Mouse (Mus musculus): ENCODE results near the gene Wdr83.
"Not testable (repeated sequence)": the region's sequence is repeated elsewhere in the genome, so short reads cannot be mapped to it uniquely, and the experiment has no call there.

Wdr83 gene

DNA sequence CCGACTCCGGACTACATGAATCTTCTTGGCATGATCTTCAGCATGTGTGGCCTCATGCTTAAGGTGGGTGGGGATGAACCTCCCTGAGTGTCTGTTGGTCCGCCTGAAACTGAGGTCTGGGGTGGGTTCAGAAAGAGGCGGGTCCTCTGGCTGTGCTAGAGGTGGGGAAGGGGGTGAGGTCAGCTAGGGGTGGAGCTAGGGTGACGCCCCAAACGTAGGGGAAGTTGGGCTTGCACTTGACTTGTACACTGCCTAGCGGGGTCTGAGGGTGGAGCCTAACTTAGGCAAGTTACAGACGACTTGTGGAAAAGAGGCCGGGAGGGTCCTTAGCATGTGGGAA lies at the start of gene Wdr83:
Gene Wdr83, minus strand, starts transcription at position 91 of the 340 bp plus-strand sequence.
- DNase-seq (ENCODE audit: low read depth, low spot score) = peak; percentile 91

DNA sequence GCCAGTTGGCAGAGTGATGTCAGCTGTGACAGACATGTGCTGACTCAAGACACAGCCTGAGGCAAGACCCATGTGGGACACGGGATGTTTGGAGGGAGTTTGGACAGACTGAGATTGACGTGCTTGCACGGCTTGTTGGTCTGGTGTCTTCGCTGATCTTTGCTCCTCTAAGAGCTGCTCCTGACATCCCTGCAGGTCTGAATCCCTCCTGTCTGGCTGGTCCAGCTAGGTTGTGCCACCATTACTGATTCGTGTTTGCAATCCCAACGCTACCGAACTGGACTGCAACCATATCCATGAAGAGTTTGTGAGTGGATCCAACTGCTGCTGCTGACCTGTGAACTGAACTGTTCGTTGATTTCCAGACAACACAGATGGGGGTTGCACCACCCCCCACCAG lies 42.6 kb upstream of the Wdr83 start:
- no peak for DNase-seq (ENCODE audit: low read depth, low spot score)

DNA sequence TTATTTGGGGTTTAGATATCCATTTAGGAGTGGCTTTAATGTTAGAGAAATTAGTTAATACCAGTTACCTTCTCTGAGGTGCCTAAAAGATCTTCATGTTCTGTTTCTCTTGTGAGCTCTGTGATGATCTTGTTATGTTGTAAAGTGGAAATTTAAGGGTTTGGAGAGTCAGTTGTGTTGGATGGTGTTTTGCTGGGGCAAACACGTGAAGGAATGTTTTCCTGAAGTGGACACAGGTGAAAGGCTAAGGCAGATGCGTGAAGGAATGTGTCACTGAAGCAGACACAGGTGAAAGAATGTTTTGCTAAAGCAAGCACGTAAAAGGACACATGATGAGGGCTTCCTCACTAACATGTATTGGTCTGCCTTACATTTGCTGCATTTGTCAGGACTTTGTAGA lies 41.9 kb upstream of the Wdr83 start, which contains the start of gene Zfp791:
Gene Zfp791, minus strand, starts transcription at position 101 of the 400 bp plus-strand sequence.
- DNase-seq (ENCODE audit: low read depth, low spot score) = no peak

DNA sequence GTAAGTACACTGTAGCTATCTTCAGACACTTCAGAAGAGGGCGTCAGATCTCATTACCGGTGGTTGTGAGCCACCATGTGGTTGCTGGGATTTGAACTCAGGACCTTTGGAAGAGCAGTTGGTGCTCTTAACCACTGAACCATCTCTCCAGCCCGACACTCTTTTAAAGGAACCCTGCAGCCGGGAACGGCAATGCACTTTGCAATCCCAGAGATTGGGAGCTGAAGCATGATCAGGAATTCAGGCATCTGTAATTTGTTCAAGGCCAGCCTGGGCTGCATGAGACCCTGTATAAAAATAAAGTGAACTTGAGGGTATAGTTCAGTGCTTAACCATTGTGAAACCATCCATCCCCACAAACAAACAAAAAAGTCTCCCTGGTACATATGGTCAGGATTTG lies 39.1 kb upstream of the Wdr83 start:
- DNase-seq (ENCODE audit: low read depth, low spot score) = not testable (repeated sequence)

DNA sequence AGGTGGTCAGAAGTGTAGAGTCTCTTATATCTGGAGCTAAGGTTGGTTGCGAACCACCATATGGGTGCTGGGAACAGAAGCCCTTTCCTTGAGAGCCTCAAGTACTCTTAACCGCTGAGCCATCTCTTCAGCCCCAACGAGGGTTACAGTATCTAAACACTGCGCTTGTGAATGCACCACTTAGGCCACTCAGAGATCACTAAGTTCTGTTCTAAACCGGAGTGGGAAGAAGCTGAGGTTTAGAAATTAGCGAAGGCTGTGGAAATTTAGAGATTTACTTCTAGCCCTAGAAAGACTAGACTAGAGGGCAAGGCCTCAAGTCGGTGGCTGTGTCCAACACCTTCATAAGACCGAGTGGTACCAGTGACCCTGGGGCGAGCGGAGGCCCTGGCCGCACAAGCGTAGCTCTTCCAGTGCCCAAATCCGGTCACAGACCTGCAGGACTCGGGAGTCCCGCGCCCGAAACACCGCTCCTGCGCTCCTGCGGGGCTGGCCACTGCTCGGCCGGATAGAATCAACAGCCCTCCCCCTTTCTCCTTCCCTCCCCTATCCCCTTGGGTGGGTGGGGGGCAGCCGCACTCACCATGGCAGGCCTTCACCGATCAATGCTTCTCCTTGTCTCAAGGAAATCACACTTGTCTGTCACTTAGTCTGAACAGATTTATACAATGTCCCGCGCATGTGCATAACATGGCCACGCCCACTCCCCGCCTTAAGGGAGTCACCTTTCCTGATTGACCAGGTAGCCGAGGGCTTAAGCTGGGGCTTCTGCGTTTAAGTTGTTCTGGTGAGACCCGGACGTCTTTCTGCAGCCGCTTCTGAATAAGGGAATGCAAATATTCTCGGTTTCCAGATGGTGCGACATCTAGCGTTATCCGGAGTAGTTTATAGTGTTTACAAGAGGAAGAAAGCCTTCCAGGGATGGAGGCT lies 38.2 kb upstream of the Wdr83 start:
- peak; percentile 93 for DNase-seq (ENCODE audit: low read depth, low spot score)

DNA sequence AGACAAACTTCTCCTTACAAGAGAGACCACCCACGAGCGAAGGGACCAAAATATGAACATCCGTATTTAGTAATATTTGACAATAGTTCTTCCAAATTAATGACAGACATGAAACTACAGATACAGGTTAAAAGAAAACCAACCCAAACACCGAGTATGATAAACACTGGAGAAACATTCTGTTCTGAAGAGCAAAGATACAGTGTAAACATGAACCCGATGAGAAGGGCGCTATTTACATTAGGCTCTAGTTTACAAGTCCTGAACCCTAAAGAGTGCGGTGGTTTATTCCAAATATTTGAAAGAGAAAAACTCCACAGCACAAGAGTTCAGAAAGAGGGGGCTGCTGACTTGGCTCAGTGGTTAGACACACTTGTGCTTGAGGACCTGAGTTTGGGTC lies 35.9 kb upstream of the Wdr83 start:
- no peak for DNase-seq (ENCODE audit: low read depth, low spot score)

DNA sequence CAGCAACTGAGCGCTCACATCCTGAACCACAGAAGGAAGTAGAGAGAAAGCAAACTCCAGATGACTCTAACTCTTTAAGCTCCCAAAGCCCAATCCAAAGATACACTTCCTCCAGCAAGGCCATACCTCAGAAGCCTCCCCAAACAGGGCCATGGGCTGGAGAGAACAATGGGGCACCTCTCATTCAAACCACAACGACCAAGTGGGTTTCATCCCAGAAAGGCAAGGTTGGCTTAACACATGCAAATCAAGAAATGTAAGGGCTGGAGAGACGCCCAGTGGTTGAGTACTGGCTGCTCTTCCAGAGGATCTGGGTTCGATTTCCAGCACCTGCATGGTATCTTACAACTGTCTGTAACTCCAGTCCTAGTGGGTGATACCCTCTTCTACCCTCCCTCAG lies 34.4 kb upstream of the Wdr83 start:
- DNase-seq (ENCODE audit: low read depth, low spot score) = peak; percentile 51

DNA sequence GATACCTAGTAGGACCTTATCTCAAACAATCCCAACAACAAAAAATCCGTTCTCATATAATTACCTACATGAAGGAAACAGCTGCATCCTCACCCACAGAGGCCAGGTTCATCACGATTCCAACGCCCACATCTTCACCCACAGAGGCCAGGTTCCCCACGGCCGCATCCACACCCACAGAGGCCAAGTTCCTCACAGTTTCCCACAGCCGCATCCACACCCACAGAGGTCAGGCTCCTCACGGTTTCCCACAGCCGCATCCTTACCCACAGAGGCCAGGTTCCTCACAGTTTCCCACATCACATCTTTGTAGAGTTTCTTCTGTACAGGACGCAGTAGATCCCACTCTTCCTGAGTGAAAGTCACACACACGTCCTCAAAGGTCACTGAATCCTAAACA lies 32.1 kb upstream of the Wdr83 start:
- no peak for DNase-seq (ENCODE audit: low read depth, low spot score)

DNA sequence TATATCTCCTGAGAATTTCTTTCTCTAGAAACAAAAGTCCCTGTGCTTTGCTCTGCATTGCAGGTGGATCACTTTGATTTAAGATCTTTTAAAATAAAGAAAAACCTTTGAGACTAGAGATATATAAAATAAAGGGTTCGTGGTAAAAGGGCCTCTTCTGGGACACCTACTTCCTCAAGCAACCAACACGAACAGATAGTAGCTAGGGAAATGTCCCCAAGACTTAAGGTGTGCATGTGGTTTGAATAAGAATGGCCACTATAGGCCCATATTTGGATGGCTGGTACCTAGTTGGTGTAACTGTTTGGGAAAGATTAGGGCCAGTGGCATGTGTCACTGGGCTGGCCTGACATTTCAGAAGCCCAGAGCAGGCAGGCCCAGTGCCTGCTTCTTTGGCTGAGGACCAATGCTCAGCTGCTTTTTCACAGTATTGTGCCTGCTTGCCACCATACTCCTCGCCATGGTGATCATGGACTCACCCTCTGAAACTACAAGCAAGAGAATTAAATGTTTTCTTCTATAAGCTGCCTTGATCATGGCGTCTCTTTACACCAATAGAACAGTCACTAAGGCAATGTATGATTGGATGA lies 19.1 kb upstream of the Wdr83 start:
- DNase-seq (ENCODE audit: low read depth, low spot score) = no peak

DNA sequence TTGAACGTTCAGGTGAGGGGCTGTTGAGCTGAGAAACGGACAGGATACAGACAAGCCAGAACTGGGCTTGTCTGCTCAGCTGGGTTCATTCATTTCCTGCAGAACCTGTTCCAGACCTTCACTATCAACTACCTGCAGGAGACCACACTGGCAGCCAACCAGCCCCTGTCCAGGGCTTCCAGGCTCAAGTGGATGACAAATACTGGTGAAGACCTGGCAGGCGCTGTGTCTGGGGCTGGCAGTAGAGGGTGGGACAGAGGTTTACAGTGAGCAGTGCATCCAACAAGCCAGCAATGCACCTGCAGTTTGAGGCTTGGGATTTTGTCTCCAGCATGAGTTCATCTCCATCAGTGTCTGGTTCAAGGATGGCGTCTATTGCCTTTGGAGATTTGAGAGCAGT lies 15.7 kb upstream of the Wdr83 start:
- DNase-seq (ENCODE audit: low read depth, low spot score) = no peak

DNA sequence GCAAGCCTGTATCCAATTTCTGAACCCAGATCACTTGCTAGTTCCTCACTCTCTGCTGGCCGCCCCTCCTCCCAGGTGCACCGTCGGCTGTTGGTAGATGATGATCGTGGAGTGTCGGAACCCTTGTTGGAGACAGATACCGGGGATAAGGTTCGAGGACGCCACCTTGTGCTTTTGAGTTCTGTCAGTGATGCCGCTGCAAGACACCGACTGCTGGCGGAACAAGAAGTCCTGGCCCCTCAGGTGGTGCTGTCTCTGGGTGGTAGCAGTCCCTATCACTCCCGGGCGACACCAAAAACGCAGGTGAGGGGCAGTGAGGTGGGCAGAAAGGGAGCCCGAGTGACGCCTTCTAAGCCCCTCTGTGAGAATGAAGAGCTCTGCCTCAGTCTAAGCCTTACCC lies 15.1 kb upstream of the Wdr83 start:
- DNase-seq (ENCODE audit: low read depth, low spot score) = no peak

DNA sequence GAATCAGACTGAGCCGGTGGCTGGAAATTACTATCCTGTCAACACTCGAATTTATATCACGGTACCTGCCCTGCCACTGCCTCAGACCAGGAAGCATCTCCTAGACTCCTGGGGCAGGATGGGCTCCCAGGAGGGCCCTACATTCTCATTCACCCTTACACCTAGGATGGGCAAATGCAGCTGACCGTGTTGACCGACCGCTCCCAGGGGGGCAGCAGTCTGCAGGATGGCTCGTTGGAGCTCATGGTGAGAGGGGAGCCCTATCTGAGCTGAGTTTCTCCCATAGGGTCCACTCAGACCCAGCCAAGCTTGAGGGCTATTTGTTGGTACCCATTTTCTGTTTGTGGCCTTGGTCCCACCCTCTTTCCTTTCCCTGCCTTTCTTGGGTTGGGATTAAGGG lies 14.5 kb upstream of the Wdr83 start:
- DNase-seq (ENCODE audit: low read depth, low spot score) = no peak

DNA sequence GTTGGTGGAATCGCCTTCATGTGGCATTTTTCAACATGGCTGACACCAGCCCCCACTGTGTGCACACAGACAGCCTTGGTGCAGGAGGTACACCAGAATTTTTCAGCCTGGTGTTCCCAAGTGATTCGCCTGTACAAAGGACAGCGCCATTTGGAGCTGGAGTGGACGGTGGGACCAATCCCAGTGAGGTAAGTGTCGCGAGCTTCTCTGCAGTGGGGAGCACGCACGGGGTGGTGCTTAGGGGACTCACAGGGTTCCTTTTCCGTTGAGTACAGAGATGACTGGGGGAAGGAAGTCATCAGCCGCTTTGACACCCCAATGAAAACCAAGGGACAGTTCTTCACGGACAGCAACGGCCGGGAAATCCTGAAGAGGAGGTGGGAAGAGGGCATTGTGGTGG lies 13.9 kb upstream of the Wdr83 start:
- DNase-seq (ENCODE audit: low read depth, low spot score) = no peak

DNA sequence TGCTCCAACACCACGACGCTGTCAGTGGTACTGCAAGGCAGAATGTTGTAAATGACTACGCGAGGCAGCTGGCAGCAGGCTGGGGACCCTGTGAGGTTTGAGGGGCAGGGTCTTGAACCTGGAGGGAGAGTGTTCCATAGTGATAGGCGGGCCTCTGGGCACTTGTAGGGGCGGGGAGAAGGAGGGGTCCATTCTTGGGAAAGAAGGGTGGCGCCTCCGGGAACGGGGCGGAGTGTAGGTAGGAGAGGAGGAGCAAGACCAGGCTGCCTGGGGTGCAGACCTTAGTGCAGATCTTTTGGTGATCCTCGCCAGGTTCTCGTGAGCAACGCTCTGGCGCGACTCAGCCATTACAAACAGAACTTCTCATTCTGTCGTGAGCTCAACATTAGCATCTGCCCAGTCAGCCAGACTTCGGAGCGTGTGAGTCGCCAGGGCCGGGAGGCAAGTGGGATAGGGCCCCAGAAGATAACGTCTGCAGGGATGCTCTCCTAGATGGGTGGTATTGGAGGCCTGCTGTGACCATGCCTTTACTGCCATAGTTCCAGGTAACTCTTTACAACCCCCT lies 10.5 kb upstream of the Wdr83 start:
- peak; percentile 89 for DNase-seq (ENCODE audit: low read depth, low spot score)

DNA sequence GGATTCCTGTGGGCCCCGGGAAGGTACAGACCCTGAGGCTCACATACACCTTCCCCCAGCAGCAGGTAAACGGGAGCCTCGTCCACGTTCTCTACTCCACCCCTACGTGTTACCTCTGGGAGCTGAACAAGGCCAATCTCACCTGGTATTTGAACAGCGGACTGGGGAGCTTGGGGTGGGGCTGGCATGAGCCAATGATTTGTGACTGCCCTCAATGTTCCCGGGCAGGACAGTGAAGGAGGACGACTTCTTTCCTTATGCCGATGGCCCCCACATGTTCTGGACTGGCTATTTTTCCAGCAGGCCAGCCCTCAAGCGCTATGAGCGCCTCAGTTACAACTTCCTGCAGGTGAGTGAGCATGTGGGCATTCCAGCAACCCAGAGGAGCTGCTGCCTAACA lies 9.8 kb upstream of the Wdr83 start:
- no peak for DNase-seq (ENCODE audit: low read depth, low spot score)

DNA sequence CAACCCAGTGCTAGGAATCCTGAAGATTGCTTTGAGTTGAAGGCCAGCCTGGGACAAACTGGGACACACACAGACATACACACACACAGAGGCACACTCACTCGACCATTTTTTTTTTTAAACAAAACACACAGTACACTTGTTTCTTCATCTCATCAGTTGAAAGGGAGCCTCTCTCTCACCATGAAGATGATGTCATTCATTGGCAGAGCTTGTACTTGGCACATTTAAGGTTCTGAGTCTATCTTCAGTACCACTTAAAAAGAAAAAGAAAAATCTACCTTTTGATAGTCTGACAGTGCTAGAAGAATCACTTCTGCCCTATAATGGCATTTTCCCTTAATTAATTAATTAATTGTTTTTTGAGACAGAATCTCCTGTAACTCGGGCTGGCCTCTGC lies 7.7 kb upstream of the Wdr83 start:
- no peak for DNase-seq (ENCODE audit: low read depth, low spot score)

DNA sequence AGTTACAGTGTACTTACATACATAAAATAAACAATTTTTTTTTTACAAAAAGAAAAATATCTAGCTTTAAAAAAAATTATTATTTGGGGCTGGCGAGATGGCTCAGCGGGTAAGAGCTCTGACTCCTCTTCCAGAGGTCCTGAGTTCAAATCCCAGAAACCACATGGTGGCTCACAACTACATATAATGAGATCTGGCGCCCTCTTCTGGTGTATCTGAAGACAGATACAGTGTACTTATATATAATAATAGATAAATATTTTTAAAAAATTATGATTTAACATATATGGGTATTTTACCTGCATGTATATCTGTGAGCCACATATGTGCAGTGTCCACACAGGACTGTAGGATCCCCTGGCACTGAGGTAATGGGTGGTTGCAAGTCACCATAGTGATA lies 5.1 kb upstream of the Wdr83 start:
- no peak for DNase-seq (ENCODE audit: low read depth, low spot score)

DNA sequence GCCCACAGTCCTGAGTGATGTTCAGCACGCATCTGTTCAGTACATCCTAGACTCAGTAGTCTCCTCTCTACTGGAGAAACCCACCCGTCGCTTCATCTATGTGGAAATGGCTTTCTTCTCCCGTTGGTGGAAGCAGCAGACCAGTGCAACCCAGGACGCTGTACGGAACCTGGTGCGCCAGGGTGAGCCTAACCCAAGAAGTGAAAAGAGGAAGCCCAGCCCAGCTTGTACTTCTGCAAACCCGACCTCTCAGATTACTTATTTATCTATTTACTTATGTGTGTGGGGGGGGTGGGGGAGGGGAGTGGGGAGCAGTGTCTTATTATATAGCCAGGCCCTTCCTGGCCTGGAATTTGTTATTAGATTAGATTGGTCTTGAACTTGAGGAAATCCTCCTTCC lies 3.5 kb upstream of the Wdr83 start:
- no peak for DNase-seq (ENCODE audit: low read depth, low spot score)

DNA sequence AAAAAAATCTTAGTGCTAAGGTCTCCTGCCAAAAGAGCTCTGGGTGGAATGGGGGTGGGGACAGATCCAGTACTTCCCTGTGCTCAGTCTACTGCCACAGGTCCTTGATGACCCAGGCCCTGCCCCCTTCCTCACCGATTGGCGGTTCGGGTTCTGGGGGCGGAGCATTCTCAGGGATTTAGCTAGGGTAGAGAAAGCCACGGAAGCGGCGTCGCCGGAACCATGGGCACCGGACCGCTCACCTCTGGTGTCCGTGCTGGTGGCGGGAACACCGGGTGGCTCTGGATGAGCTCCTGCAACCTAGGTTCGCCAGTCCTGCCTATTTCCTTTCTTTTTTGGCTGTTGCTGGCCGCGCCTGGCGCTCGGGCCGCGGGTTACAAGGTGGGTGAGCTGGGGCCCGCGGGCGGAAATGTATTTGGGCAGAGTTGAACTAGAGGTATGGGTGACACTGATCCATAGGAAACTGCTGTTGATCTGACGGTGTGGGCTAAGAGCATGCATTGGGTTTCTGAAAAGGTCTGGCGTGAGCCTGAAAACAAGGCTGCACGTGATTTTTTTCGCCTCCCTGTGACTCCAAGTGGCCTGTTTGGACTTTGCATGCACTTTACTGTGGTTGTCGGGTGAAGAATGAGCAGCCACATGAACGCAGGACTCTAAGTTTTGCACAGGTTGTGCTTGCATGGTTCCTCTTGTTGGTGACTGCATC lies 2.2 kb upstream of the Wdr83 start, which contains the start of gene Man2b1:
Gene Man2b1, plus strand, starts transcription at position 163 of the 706 bp plus-strand sequence.
- peak; percentile 96 for DNase-seq (ENCODE audit: low read depth, low spot score)

DNA sequence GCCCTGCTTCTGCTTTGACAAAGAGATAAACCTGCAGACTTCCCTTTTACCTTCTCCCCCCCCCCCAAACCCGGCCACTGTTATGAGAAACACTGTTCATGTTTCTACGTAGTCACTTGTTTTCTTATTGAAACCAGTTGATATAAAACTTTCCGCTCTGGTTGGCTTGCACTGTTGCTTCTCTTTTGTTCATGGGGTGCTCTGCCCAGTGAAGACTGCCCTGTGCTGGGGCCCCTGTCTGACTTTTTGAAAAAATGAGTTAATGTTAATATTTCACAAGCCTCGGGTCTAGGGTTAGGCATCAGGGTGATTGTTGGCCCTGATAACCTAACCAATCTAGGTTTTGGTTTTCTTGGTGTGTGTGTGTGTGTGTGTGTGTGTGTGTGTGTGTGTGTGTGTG lies 1.1 kb upstream of the Wdr83 start:
- DNase-seq (ENCODE audit: low read depth, low spot score) = not testable (repeated sequence)

DNA sequence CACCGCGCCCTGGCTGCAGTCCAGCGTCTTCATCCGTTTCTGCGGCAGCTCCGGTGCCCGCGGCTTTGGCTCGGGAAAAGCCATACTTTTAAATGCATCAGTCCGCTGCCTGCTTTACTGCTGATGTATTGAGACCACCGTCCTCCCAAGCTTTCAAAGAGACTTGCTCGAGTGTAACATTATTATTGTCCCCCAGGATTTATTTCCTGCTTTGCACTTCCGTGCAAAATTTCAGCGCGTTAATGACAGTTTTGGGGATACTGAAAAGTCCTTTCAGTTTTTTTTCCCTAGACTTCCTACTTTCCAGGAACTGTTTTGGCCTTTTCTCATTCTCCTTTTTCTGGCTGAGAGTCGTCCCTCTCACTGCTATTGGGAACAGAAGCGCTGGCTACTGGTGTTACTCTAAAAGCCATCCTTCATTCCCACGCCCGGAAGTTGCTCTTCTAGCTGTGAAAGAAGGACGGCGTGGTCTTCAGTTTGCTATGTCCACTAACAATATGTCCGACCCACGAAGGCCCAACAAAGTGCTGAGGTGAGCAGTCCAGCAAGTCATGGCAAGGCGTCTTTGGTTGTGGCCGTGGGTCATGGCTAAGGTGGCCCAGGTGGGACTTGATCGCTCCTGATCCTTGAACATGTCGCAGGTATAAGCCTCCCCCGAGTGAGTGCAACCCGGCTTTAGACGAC lies 432 bp downstream of the Wdr83 start, which contains the start of gene Wdr83os:
Gene Wdr83os, plus strand, starts transcription at position 209 of the 684 bp plus-strand sequence.
- DNase-seq (ENCODE audit: low read depth, low spot score) = peak; percentile 81

DNA sequence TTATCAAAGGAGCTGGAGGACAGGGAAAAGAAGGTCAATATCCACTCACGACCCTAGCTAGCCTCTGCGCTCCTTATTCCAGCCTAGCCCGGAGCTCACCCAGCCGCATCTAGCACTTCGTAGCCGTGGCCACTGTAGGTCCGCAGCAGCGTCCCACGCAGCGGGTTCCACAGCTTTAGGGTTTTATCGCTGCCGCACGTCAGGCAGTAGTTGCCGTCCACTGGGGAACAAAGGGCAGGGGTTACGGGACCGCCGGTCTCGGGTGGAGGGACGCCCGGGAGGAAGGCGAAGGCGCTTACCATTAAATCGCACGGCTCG lies 933 bp downstream of the Wdr83 start:
- no peak for DNase-seq (ENCODE audit: low read depth, low spot score)

Data from ZHBTc4 (cell line).